Comparison of ENCODE assay signal across 8 mouse cellular contexts in genomic region chr1:64790806-64791790, GRCm38 (mm10). TPM values are rescaled to one million over a fixed set of nuclear protein-coding genes. Genes with fewer than 3 reads are reported as not detected.
DNase-seq lines count a peak whose midpoint lies in the region; ATAC-seq and TF ChIP-seq lines count a peak whose summit lies in the region.

No protein-coding gene starts in this region.

- ATAC-seq in frontal cortex, adult (ENCODE audit: low TSS enrichment): peak; percentile 43
- ATAC-seq in neural tube, embryonic 12.5 days (ENCODE audit: low FRiP score, low read depth): 0 out of 2 replicates have a peak, but pooled peaks have one; percentile 37
- ATAC-seq in forebrain, postnatal 0 days: peak; percentile 47
- ATAC-seq in midbrain, embryonic 15.5 days (replicated peaks): no peak

- H3K4me1 ChIP-seq in neural tube, embryonic 12.5 days: peaks cover 29% of the 10 kb centered on the region
- H3K4me1 ChIP-seq in forebrain, postnatal 0 days (ENCODE audit: insufficient read depth): 0 out of 2 replicates have a peak, but pooled peaks cover 17% of the 10 kb centered on the region
- peaks cover 4% of the 10 kb centered on the region for H3K4me1 ChIP-seq in midbrain, embryonic 15.5 days

- WGBS in neural tube, embryonic 12.5 days: 56% methylated on average over 9 of the region's 9 CpGs
- WGBS in forebrain, postnatal 0 days: 39% methylated on average over 9 of the region's 9 CpGs
- 65% methylated on average over 9 of the region's 9 CpGs for WGBS in midbrain, embryonic 15.5 days

- no peak for TF ChIP-seq CTCF in forebrain, postnatal 0 days (IDR thresholded peaks at IDR 0.05; ENCODE audit: low read depth)

- no peak for DNase-seq in frontal cortex, postnatal 10 days (ENCODE audit: low spot score in 2 of 2)
- DNase-seq in neural tube, embryonic 10.5 days (ENCODE audit: extremely low spot score, low spot score): no peak
- no peak for DNase-seq in forebrain, postnatal 0 days
- peak; percentile 34 for DNase-seq in left cerebral cortex, postnatal 4 days
- no peak for DNase-seq in spleen, postnatal 14 days (ENCODE audit: low spot score in 2 of 2)

- H3K36me3 ChIP-seq in neural tube, embryonic 12.5 days: peaks cover 10% of the 10 kb centered on the region; the same call in 1 of the 2 replicates
- peaks cover 9% of the 10 kb centered on the region; the same call in 1 of the 2 replicates for H3K36me3 ChIP-seq in forebrain, postnatal 0 days (ENCODE audit: insufficient read depth)
- no peaks in the 10 kb centered on the region for H3K36me3 ChIP-seq in midbrain, embryonic 15.5 days (replicated peaks)

- no peak overlapping the region for H3K4me3 ChIP-seq in neural tube, embryonic 12.5 days
- H3K4me3 ChIP-seq in forebrain, postnatal 0 days (ENCODE audit: low read depth, low read length): no peak overlapping the region
- H3K4me3 ChIP-seq in midbrain, embryonic 15.5 days: no peak overlapping the region

- no peak overlapping the region for H3K4me2 ChIP-seq in neural tube, embryonic 12.5 days (replicated peaks)
- no peak overlapping the region for H3K4me2 ChIP-seq in forebrain, postnatal 0 days (ENCODE audit: low read depth)
- no peak overlapping the region for H3K4me2 ChIP-seq in midbrain, embryonic 15.5 days

- intact Hi-C loops in left cerebral cortex, postnatal 4 days (cut with DNase I): no loop called here

- H3K27ac ChIP-seq in neural tube, embryonic 12.5 days: no peak overlapping the region
- 0 out of 2 replicates have a peak overlapping the region, but pooled peaks have one; percentile 54 for H3K27ac ChIP-seq in forebrain, postnatal 0 days (ENCODE audit: low read depth, low read length)
- H3K27ac ChIP-seq in midbrain, embryonic 15.5 days: no peak overlapping the region

- no peak overlapping the region for H3K9ac ChIP-seq in neural tube, embryonic 12.5 days
- H3K9ac ChIP-seq in forebrain, postnatal 0 days: no peak overlapping the region
- H3K9ac ChIP-seq in midbrain, embryonic 15.5 days: no peak overlapping the region

- H3K9me3 ChIP-seq in neural tube, embryonic 12.5 days: no peaks in the 10 kb centered on the region
- H3K9me3 ChIP-seq in forebrain, postnatal 0 days (ENCODE audit: low read length): no peaks in the 10 kb centered on the region
- no peaks in the 10 kb centered on the region for H3K9me3 ChIP-seq in midbrain, embryonic 15.5 days

- no peaks in the 10 kb centered on the region for H3K27me3 ChIP-seq in neural tube, embryonic 12.5 days (replicated peaks)
- H3K27me3 ChIP-seq in forebrain, postnatal 0 days (ENCODE audit: insufficient read depth, low read length): no peaks in the 10 kb centered on the region
- no peaks in the 10 kb centered on the region for H3K27me3 ChIP-seq in midbrain, embryonic 15.5 days (replicated peaks)

RNA-seq across cellular contexts. Expression of gene Fzd5, which starts 53.5 kb away (rescaled TPM):
- polyA plus RNA-seq in neural tube, embryonic 12.5 days (2016; fragmentation: Nextera tagmentation; extraction: Ambion mirVana): 0.27 and 0.28 TPM in 2 replicates
- 1.6 and 4.7 TPM in 2 replicates for total RNA-seq in forebrain, postnatal 0 days (2014; rRNA removed)
- 0.21 and 0.35 TPM in 2 replicates for polyA plus RNA-seq in forebrain, postnatal 0 days (2015; fragmentation: Nextera tagmentation; extraction: Ambion mirVana)
- total RNA-seq in left cerebral cortex, postnatal 4 days (2021): 1 to 10 TPM; 1.0 to 1.1 TPM
- polyA plus RNA-seq in midbrain, embryonic 15.5 days (2015; fragmentation: Nextera tagmentation; extraction: Ambion mirVana): 0.45 and 0.50 TPM in 2 replicates
